Mouse (Mus musculus) B cell, adult 67 days (primary cell): ENCODE data around the gene Vbp1. TPM values are rescaled to one million over a fixed set of nuclear protein-coding genes. Genes with fewer than 3 reads are reported as not detected.

Experiments
- total RNA-seq, 2 experiments: library from RNA; stranded (reverse); gene quantifications; 4 replicates each; pipeline ENCODE4 v1.2.4; 2023

Gene Vbp1
- 10 to 100 TPM; 63.1 to 67.8 TPM for total RNA-seq

DNA sequence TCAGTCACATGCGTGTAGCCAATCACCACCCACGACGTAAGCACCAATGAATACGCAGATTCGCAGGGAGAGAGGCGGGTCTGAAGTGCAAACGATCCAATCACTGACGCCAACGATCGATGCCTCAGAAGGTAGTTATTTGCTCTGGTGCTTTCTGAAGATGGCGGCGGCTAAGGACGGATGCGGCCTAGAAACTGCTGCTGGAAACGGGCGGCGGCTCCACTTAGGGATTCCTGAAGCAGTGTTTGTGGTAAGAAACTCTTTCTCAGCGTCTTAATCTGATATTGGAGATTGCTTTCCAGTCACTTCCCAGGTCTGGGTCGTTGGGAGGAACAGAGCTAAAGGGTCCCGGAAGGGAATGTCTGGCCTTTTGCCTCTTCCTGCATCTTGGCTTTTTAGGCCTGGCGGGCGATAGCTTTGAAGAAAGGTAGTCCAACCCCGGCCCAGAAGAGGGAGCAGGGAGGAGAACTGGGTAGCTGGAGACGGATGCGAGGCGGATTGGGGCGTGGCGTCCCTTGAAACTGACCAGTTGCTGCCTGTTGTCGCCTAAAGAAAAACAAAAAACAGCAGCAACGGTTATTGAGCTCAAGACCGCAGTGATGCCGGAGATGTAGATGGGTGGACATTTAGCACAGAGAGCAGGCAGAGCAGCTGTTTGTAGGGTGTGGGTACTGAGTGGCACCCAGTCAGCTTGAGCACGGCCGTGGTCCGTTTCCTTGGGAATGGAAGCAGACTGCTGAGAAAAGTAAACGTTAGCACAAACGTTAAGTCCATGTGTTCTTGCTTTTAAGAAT is at the start of gene Vbp1:
Gene Vbp1 (plus strand): TSS at position 121 of the 794 bp plus-strand sequence.

DNA sequence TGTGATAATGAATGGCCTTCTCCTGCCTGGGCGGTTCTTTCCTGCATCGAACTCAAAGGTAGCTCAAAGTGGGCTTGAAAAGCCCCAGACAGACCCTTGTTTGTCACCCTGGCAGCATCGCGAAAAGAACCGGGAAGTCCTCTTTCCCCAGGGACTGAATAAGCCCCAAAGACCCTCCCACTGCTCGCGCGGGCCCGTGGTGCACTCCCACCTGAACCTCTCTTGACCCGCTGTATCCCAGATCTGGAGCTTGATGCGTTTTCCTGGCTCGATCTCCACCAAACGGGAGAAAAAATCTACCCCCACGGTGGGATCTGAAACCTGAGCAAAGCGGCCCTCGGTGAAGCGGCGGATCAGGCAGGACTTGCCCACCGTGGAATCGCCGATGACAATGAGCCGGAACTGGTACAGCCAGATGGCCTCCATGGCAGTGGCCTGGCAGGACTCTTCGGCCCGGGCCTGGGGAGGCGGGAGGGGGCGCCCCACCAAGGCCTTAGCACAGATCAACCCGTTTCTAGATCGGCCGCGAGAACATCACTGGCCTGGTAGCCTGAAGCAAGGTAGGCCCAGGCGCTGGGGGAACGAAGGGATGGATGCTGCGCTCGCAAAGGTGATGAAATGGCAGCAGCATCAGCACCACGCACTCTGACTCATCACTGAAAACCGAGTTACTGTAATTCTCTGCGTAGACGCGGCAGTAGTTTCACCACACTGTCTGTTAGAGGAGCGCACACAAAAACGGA is 63.7 kb downstream of the Vbp1 start, which contains the start of gene Rab39b:
Gene Rab39b (minus strand): TSS at position 650 of the 743 bp plus-strand sequence.

Other genes with a start within 250 kb of the Vbp1 start
- 10 to 100 TPM; 20.5 to 35.3 TPM for gene Fundc2, start 131.9 kb upstream of the Vbp1 start, total RNA-seq
- gene F8, start 131.7 kb upstream of the Vbp1 start, total RNA-seq, result under 1 TPM; 0.46 to 0.62 TPM
- 10 to 100 TPM in 1 of 2 experiments, 1 to 10 TPM in 1; 9.5 to 14.3 TPM for gene Cmc4, start 97.7 kb upstream of the Vbp1 start, total RNA-seq
- gene Mtcp1, start 97.7 kb upstream of the Vbp1 start, total RNA-seq, result 10 to 100 TPM; 17.7 to 21.0 TPM
- 10 to 100 TPM; 20.1 to 28.1 TPM for gene Brcc3, start 97.7 kb upstream of the Vbp1 start, total RNA-seq
- gene Rab39b, start 63.9 kb downstream of the Vbp1 start, total RNA-seq, result under 1 TPM in 1 of 2 experiments, not detected in 1; 0.15 TPM